Mouse (Mus musculus) olfactory bulb, adult 2 months (tissue): ENCODE measurements around the gene Cplx3.

Experiments used
- CTCF ChIP-seq: fragments of 200-500 bp; IDR thresholded peaks from 2 replicates; pipeline ENCODE4 v1.5.1; 2012; ENCODE audit warnings: low read depth, mild to moderate bottlenecking, low read length, moderate library complexity; ENCODE audit not compliant: insufficient read depth
- POLR2A ChIP-seq: fragments of 200-500 bp; IDR thresholded peaks from 2 replicates; pipeline ENCODE4 v1.6.1; 2012; ENCODE audit warnings: mild to moderate bottlenecking, low read depth, low read length, moderate library complexity; ENCODE audit not compliant: insufficient read depth

DNA sequence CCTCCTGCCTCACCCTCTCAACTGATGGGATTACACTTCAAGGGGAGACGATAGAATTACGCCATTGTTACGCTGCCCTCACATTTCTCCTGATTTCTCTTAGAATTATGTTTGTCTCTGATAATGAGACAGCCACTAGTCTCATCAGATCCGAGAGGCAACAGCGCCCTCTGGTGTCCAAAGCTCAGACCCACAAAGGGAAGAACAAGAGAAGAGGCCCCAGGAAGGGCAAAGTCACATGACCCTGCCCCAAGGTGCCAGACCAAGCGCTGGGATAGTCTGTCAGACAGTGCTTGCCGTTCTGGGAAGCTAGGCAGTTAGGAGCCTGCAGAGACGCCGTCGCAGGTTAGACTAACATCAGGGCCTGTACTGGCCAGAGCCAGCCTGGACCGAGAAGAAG, 49.7 kb upstream of the Cplx3 start:
- TF ChIP-seq CTCF (peak; percentile 59), POLR2A (no peak)
